Mouse (Mus musculus): ENCODE data around the gene Cdh20.

- TF ChIP-seq CTCF (IDR thresholded peaks at IDR 0.05; ENCODE audit: low read depth, low read length) (no peak), POLR2A (IDR thresholded peaks at IDR 0.05; ENCODE audit: extremely low read depth, insufficient read depth, low read length) (no peak)
Observed at GRCm38 (mm10) chr1:104916507-104916906, 148.2 kb downstream of the Cdh20 start.
